Mouse (Mus musculus): ENCODE data around the gene Inpp5a. TPM values are rescaled to one million over a fixed set of nuclear protein-coding genes. Genes with fewer than 3 reads are reported as not detected.

Inpp5a gene
- polyA plus RNA-seq, 1 experiment from 2014 or later, result 23.0 TPM

DNA sequence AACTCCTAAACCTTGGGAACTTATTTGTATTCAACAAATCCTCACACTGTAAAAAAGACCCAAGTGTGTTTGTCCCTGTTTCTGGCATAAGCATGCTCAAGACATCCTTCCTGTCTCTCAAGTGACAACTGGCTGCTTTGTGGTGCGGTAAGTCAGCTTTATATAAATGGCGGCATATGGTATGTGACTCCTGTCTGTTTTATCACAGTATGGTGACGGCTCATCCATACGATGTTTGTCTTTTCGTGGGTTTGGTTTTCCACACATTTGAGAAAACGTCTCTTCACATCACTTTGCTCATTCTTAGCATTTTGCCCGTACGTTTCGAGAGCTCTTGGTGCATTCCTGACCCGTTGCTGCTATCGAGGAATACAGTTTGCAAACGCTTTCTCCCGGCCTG is 233.7 kb downstream of the Inpp5a start:
- H3K9me3 ChIP-seq (ENCODE audit: control insufficient read depth, low read length), result no peaks in the 10 kb centered on the region
- WGBS, result 87% methylated on average over 13 of the region's 13 CpGs
- no peaks in the 10 kb centered on the region for H3K36me3 ChIP-seq (ENCODE audit: control insufficient read depth, insufficient read depth, low read length)
- no peak for DNase-seq (ENCODE audit: low spot score)
- ATAC-seq (ENCODE audit: insufficient number of reproducible peaks, low FRiP score, low TSS enrichment, low read depth), result no peak
- H3K9ac ChIP-seq (ENCODE audit: low read length), result no peak overlapping the region
- no peaks in the 10 kb centered on the region for H3K4me1 ChIP-seq (ENCODE audit: control insufficient read depth, insufficient read depth, low read length)
- H3K27me3 ChIP-seq (ENCODE audit: control insufficient read depth, insufficient read depth, low read length), result no peaks in the 10 kb centered on the region
- H3K27ac ChIP-seq (replicated peaks; ENCODE audit: low read depth, low read length), result no peak overlapping the region
- no peak overlapping the region for H3K4me2 ChIP-seq (ENCODE audit: low read depth, severe bottlenecking)
- no peak overlapping the region for H3K4me3 ChIP-seq (ENCODE audit: low read depth, low read length)

- DNase-seq (ENCODE audit: low spot score), result no peak
- no peak for ATAC-seq (ENCODE audit: insufficient number of reproducible peaks, low FRiP score, low TSS enrichment, low read depth)
- WGBS, result 87% methylated on average over 9 of the region's 9 CpGs
- Histone ChIP-seq H3K4me3 (ENCODE audit: low read depth, low read length) (no peak overlapping the region), H3K27me3 (ENCODE audit: control insufficient read depth, insufficient read depth, low read length) (no peaks in the 10 kb centered on the region), H3K27ac (replicated peaks; ENCODE audit: low read depth, low read length) (no peak overlapping the region), H3K4me1 (ENCODE audit: control insufficient read depth, insufficient read depth, low read length) (no peaks in the 10 kb centered on the region), H3K9ac (ENCODE audit: low read length) (no peak overlapping the region), H3K36me3 (ENCODE audit: control insufficient read depth, insufficient read depth, low read length) (no peaks in the 10 kb centered on the region), H3K9me3 (ENCODE audit: control insufficient read depth, low read length) (no peaks in the 10 kb centered on the region), H3K4me2 (ENCODE audit: low read depth, severe bottlenecking) (no peak overlapping the region)
Observed at GRCm38 (mm10) chr7:139625156-139625555, 236.2 kb downstream of the Inpp5a start.

Other genes starting within 250 kb of the Inpp5a start
- 3.2 and 4.9 TPM in 2 replicates for gene Lrrc27, start 176.1 kb upstream of the Inpp5a start, polyA plus RNA-seq (2014; fragmentation: Nextera tagmentation; extraction: Ambion mirVana)
- gene Stk32c, start 175.8 kb upstream of the Inpp5a start, polyA plus RNA-seq (2014; fragmentation: Nextera tagmentation; extraction: Ambion mirVana), result 0.17 TPM in 1 of 2 replicates, not detected in the other
- gene Pwwp2b, start 140.6 kb upstream of the Inpp5a start, polyA plus RNA-seq (2014; fragmentation: Nextera tagmentation; extraction: Ambion mirVana), result 5.7 and 6.6 TPM in 2 replicates
- gene Nkx6-2, start 193.7 kb downstream of the Inpp5a start, polyA plus RNA-seq (2014; fragmentation: Nextera tagmentation; extraction: Ambion mirVana), result not detected in 2 replicates